Mouse (Mus musculus) urinary bladder, adult 2 months (tissue): ENCODE measurements around the gene Zfp512. TPM values are rescaled to one million over a fixed set of nuclear protein-coding genes. Genes with fewer than 3 reads are reported as not detected.

Source experiments
- polyA plus RNA-seq: library from polyadenylated mRNA; depleted of rRNA; stranded (reverse); fragments of >200 nt; gene quantifications from 2 replicates; pipeline ENCODE4 v1.2.3, GENCODE M21; 2012; rRNA removed

Zfp512 gene
- polyA plus RNA-seq, 1 experiment, result 29.2 TPM

Other genes with a start within 250 kb of the Zfp512 start
- 67.0 and 73.4 TPM in 2 replicates for gene Ppm1g, start 231.7 kb upstream of the Zfp512 start, polyA plus RNA-seq
- 114 and 127 TPM in 2 replicates for gene Nrbp1, start 211.6 kb upstream of the Zfp512 start, polyA plus RNA-seq
- gene Gm9970, start 211.2 kb upstream of the Zfp512 start, polyA plus RNA-seq, result 0.28 and 0.37 TPM in 2 replicates
- gene Krtcap3, start 200.7 kb upstream of the Zfp512 start, polyA plus RNA-seq, result 40.9 and 56.9 TPM in 2 replicates
- 36.1 and 39.8 TPM in 2 replicates for gene Ift172, start 161.3 kb upstream of the Zfp512 start, polyA plus RNA-seq
- gene Fndc4, start 156.4 kb upstream of the Zfp512 start, polyA plus RNA-seq, result 14.7 and 17.6 TPM in 2 replicates
- 0.29 and 0.39 TPM in 2 replicates for gene Gckr, start 155.0 kb upstream of the Zfp512 start, polyA plus RNA-seq
- 0.06 and 0.10 TPM in 2 replicates for gene 4930548H24Rik, start 33.3 kb downstream of the Zfp512 start, polyA plus RNA-seq
- gene Gpn1, start 42.3 kb downstream of the Zfp512 start, polyA plus RNA-seq, result 13.2 and 13.7 TPM in 2 replicates
- 17.1 and 18.8 TPM in 2 replicates for gene Slc4a1ap, start 74.6 kb downstream of the Zfp512 start, polyA plus RNA-seq
- gene Supt7l, start 75.4 kb downstream of the Zfp512 start, polyA plus RNA-seq, result 12.9 and 16.7 TPM in 2 replicates
- gene Mrpl33, start 144.5 kb downstream of the Zfp512 start, polyA plus RNA-seq, result 174 and 196 TPM in 2 replicates
- 3.1 and 3.9 TPM in 2 replicates for gene Rbks, start 245.2 kb downstream of the Zfp512 start, polyA plus RNA-seq
- gene Babam2, start 245.3 kb downstream of the Zfp512 start, polyA plus RNA-seq, result 58.7 and 61.4 TPM in 2 replicates